20 mouse cellular contexts compared by ENCODE assay signal in the genomic region with DNA sequence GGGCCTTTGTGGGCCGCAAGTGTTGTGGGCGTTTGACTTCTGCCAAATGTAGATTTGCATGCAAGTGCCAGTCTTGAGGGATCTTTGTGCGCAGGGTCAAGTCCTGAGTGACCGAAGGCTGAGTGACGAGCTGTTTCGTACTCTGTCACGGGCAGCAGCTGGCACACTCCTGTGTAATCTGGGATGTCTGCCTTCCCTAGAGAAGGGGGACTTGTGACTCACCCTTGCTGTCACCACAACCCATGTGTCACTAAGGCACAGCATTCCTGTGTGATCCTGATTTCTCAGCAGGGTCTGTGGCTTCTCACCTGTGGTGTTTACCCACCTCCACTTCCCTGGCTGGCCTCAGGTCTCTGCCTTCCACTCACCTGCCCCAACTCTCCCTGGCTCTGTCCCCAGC. TPM values are rescaled to one million over a fixed set of nuclear protein-coding genes. Genes with fewer than 3 reads are reported as not detected.
DNase-seq lines count a peak whose midpoint lies in the region; ATAC-seq and TF ChIP-seq lines count a peak whose summit lies in the region.
"Had no signal": no experiment of that assay in that cellular context is flagged by ENCODE, and none has a peak within 500 bp of the region (broad histone marks: within the 10 kb centered on the region; RNA-seq: fewer than 3 reads in every experiment).

No protein-coding gene starts in this region.

- H3K36me3 ChIP-seq in heart, postnatal 0 days (replicated peaks; ENCODE audit: control insufficient read depth, insufficient read depth, low read length), result peaks cover 28% of the 10 kb centered on the region
- H3K36me3 ChIP-seq in liver, embryonic 15.5 days (replicated peaks), result peaks cover 22% of the 10 kb centered on the region

- no peak overlapping the region for H3K4me3 ChIP-seq in heart, postnatal 0 days (ENCODE audit: low read depth, low read length)
- H3K4me3 ChIP-seq in layer of hippocampus, adult 2 months, result no peak overlapping the region
- H3K4me3 ChIP-seq in liver, embryonic 15.5 days (replicated peaks), result no peak overlapping the region
- H3K4me3 ChIP-seq: heart, embryonic 12.5 days; limb, embryonic 15.5 days; midbrain, embryonic 15.5 days; myocyte had no signal

- no peak for TF ChIP-seq EP300 in heart, postnatal 0 days (IDR thresholded peaks at IDR 0.05; ENCODE audit: low read depth)

- H3K9ac ChIP-seq in heart, postnatal 0 days (replicated peaks; ENCODE audit: low read depth, low read length), result no peak overlapping the region
- H3K9ac ChIP-seq in liver, embryonic 15.5 days, result no peak overlapping the region
- H3K9ac ChIP-seq: heart, embryonic 12.5 days; limb, embryonic 15.5 days; midbrain, embryonic 15.5 days had no signal

- H3K9me3 ChIP-seq in heart, postnatal 0 days (replicated peaks; ENCODE audit: control insufficient read depth, low read length), result no peaks in the 10 kb centered on the region
- no peaks in the 10 kb centered on the region for H3K9me3 ChIP-seq in liver, embryonic 15.5 days (replicated peaks)
- H3K9me3 ChIP-seq: heart, embryonic 12.5 days; limb, embryonic 15.5 days; midbrain, embryonic 15.5 days had no signal

- TF ChIP-seq CTCF in heart, postnatal 0 days (IDR thresholded peaks at IDR 0.05; ENCODE audit: low read depth), result no peak
- TF ChIP-seq CTCF in layer of hippocampus, adult 2 months (conservative IDR thresholded peaks at IDR 0.05), result no peak

- no peaks in the 10 kb centered on the region for H3K4me1 ChIP-seq in heart, postnatal 0 days (ENCODE audit: control insufficient read depth, insufficient read depth)
- H3K4me1 ChIP-seq in liver, embryonic 15.5 days (replicated peaks), result peaks cover 26% of the 10 kb centered on the region
- H3K4me1 ChIP-seq: limb, embryonic 15.5 days; midbrain, embryonic 15.5 days had no signal

- intact Hi-C loops in heart, postnatal 14 days (cut with DNase I), result no loop called here

- H3K27ac ChIP-seq in heart, postnatal 0 days (ENCODE audit: low read depth), result no peak overlapping the region
- peak overlapping the region; percentile 72; the same call in 1 of the 2 replicates for H3K27ac ChIP-seq in layer of hippocampus, adult 2 months
- H3K27ac ChIP-seq in liver, embryonic 15.5 days (replicated peaks), result peak overlapping the region; percentile 64
- H3K27ac ChIP-seq: limb, embryonic 15.5 days; midbrain, embryonic 15.5 days had no signal

- peak; percentile 50; the same call in 1 of the 2 replicates for ATAC-seq in heart, postnatal 0 days (ENCODE audit: insufficient read depth, low read depth)
- peak; percentile 22; the same call in 1 of the 2 replicates for ATAC-seq in liver, embryonic 15.5 days (ENCODE audit: insufficient read depth)
- ATAC-seq: forebrain, embryonic 16.5 days; hindbrain, embryonic 16.5 days; midbrain, embryonic 15.5 days had no signal

- H3K27me3 ChIP-seq in heart, postnatal 0 days (ENCODE audit: control insufficient read depth, insufficient read depth, low read length), result no peaks in the 10 kb centered on the region
- no peaks in the 10 kb centered on the region for H3K27me3 ChIP-seq in liver, embryonic 15.5 days
- H3K27me3 ChIP-seq: heart, embryonic 12.5 days; limb, embryonic 15.5 days; midbrain, embryonic 15.5 days had no signal

- WGBS in heart, postnatal 0 days, result 48% methylated on average over 7 of the region's 7 CpGs
- 79% methylated on average over 7 of the region's 7 CpGs for WGBS in liver, embryonic 15.5 days (ENCODE audit: insufficient replicate concordance)

- no peak for DNase-seq in heart, postnatal 0 days (ENCODE audit: low spot score)
- DNase-seq in heart, postnatal 14 days, result no peak
- no peak for DNase-seq in layer of hippocampus, adult 2 months (ENCODE audit: low spot score in 2 of 2)
- DNase-seq in layer of hippocampus, adult 8-10 months (ENCODE audit: low spot score in 2 of 2), result no peak
- DNase-seq in brain, adult 2 months (ENCODE audit: low read depth, low spot score), result peak; percentile 63
- no peak for DNase-seq in spleen, postnatal 36 days (ENCODE audit: low spot score in 2 of 2)
- DNase-seq in thymus, postnatal 0 days (ENCODE audit: low spot score), result no peak
- DNase-seq: B cell, adult 2 months; cerebellum, postnatal 14 days; embryo, embryonic 11 days; lung, postnatal 14 days; thymus, postnatal 25 days had no signal

- H3K4me2 ChIP-seq in heart, postnatal 0 days (ENCODE audit: low read depth, low read length), result no peak overlapping the region
- 0 out of 2 replicates have a peak overlapping the region, but pooled peaks have one; percentile 16 for H3K4me2 ChIP-seq in liver, embryonic 15.5 days
- H3K4me2 ChIP-seq: heart, embryonic 12.5 days; limb, embryonic 15.5 days; midbrain, embryonic 15.5 days had no signal

RNA-seq across cellular contexts. Expression of a gene that starts 13.7 kb away (rescaled TPM):
- 6.9 and 7.8 TPM in 2 replicates for total RNA-seq in heart, postnatal 0 days (2014; rRNA removed; ENCODE audit: low replicate concordance)
- polyA plus RNA-seq in heart, postnatal 0 days (2015; fragmentation: Nextera tagmentation; extraction: Ambion mirVana), result 0.71 and 1.00 TPM in 2 replicates
- total RNA-seq in heart, postnatal 14 days (2021), result 10 to 100 TPM; 12.1 to 13.7 TPM
- total RNA-seq in layer of hippocampus, adult 2 months (2021), result 10 to 100 TPM; 52.1 to 55.3 TPM
- total RNA-seq in layer of hippocampus, adult 8-10 months (2022), result 10 to 100 TPM; 48.4 to 60.7 (median 57.1) TPM
- polyA plus RNA-seq in liver, embryonic 15.5 days (2015; fragmentation: Nextera tagmentation; extraction: Ambion mirVana), result 1.8 and 2.6 TPM in 2 replicates
- 4.2 TPM in 2 replicates for polyA plus RNA-seq in thymus, postnatal 0 days (2015; fragmentation: Nextera tagmentation; extraction: Ambion mirVana)

RNA-seq across cellular contexts. Expression of a gene that starts 33.0 kb away (rescaled TPM):
- total RNA-seq in heart, postnatal 0 days (2014; rRNA removed; ENCODE audit: low replicate concordance), result 2.5 and 10.2 TPM in 2 replicates
- 6.6 and 7.0 TPM in 2 replicates for polyA plus RNA-seq in heart, postnatal 0 days (2015; fragmentation: Nextera tagmentation; extraction: Ambion mirVana)
- total RNA-seq in heart, postnatal 14 days (2021), result 10 to 100 TPM in 1 of 2 experiments, 1 to 10 TPM in 1; 8.9 to 15.2 TPM
- under 1 TPM in 1 of 2 experiments, not detected in 1; 0.33 TPM for total RNA-seq in layer of hippocampus, adult 2 months (2021)
- under 1 TPM in 3 of 4 experiments, not detected in 1; 0.24 to 0.39 (median 0.29) TPM for total RNA-seq in layer of hippocampus, adult 8-10 months (2022)
- polyA plus RNA-seq in liver, embryonic 15.5 days (2015; fragmentation: Nextera tagmentation; extraction: Ambion mirVana), result 27.3 and 33.2 TPM in 2 replicates
- polyA plus RNA-seq in thymus, postnatal 0 days (2015; fragmentation: Nextera tagmentation; extraction: Ambion mirVana), result 0.24 and 0.53 TPM in 2 replicates
- total RNA-seq: hematopoietic stem cell, adult 5-6 weeks had no signal
- polyA plus RNA-seq: myocyte had no signal
